Mouse (Mus musculus): ENCODE measurements around the gene Krtap8-1.

Krtap8-1 gene

GRCm38 (mm10) chr16:89487852-89488251, at the start of gene Krtap8-1:
Gene Krtap8-1, minus strand, starts transcription at chr16:89487952.
- in situ Hi-C loops (cut with MseI, MboI), result no loop called here

- in situ Hi-C loops (cut with MseI, MboI), result loop anchor here (10.0 to 25.0 kb wide), 2 partner anchors 217 to 225 kb away; no protein-coding TSS in a partner anchor
Measured at GRCm38 (mm10) chr16:89537349-89537748, 49.6 kb upstream of the Krtap8-1 start.

GRCm38 (mm10) chr16:89530547-89530946, 42.8 kb upstream of the Krtap8-1 start:
- in situ Hi-C loops (cut with MseI, MboI), result loop anchor here (10.0 to 25.0 kb wide), 2 partner anchors 224 to 232 kb away; no protein-coding TSS in a partner anchor

GRCm38 (mm10) chr16:89529846-89530245, 42.1 kb upstream of the Krtap8-1 start:
- in situ Hi-C loops (cut with MseI, MboI), result loop anchor here (10.0 to 25.0 kb wide), 2 partner anchors 225 to 232 kb away; no protein-coding TSS in a partner anchor

- in situ Hi-C loops (cut with MseI, MboI), result loop anchor here in 1 of 2 experiments (25.0 kb wide), 1 partner anchor 234 kb away; no protein-coding TSS in a partner anchor
Measured at GRCm38 (mm10) chr16:89528380-89528779, 40.6 kb upstream of the Krtap8-1 start.

GRCm38 (mm10) chr16:89520996-89521395, 33.2 kb upstream of the Krtap8-1 start:
- in situ Hi-C loops (cut with MseI, MboI), result no loop called here

GRCm38 (mm10) chr16:89520555-89520954, 32.8 kb upstream of the Krtap8-1 start:
- in situ Hi-C loops (cut with MseI, MboI), result no loop called here

- in situ Hi-C loops (cut with MseI, MboI), result no loop called here
Measured at GRCm38 (mm10) chr16:89520091-89520490, 32.3 kb upstream of the Krtap8-1 start.

GRCm38 (mm10) chr16:89517635-89518034, 29.9 kb upstream of the Krtap8-1 start:
- in situ Hi-C loops (cut with MseI, MboI), result no loop called here

- in situ Hi-C loops (cut with MseI, MboI), result no loop called here
Measured at GRCm38 (mm10) chr16:89513431-89513830, 25.7 kb upstream of the Krtap8-1 start.

- in situ Hi-C loops (cut with MseI, MboI), result no loop called here
Measured at GRCm38 (mm10) chr16:89508223-89508622, 20.5 kb upstream of the Krtap8-1 start, which contains the start of gene Krtap7-1. Gene Krtap7-1, minus strand, starts transcription at chr16:89508323.

GRCm38 (mm10) chr16:89503571-89503970, 15.8 kb upstream of the Krtap8-1 start:
- in situ Hi-C loops (cut with MseI, MboI), result no loop called here

- in situ Hi-C loops (cut with MseI, MboI), result no loop called here
Measured at GRCm38 (mm10) chr16:89501870-89502269, 14.1 kb upstream of the Krtap8-1 start.

GRCm38 (mm10) chr16:89497002-89497401, 9.2 kb upstream of the Krtap8-1 start:
- in situ Hi-C loops (cut with MseI, MboI), result no loop called here

GRCm38 (mm10) chr16:89495394-89496153, 7.8 kb upstream of the Krtap8-1 start:
- in situ Hi-C loops (cut with MseI, MboI), result no loop called here

- in situ Hi-C loops (cut with MseI, MboI), result no loop called here
Measured at GRCm38 (mm10) chr16:89477679-89478314, 10.0 kb downstream of the Krtap8-1 start.

- in situ Hi-C loops (cut with MseI, MboI), result no loop called here
Measured at GRCm38 (mm10) chr16:89461189-89461588, 26.6 kb downstream of the Krtap8-1 start.

Measured in mouse trophoblast stem cell (cell line).